Mouse (Mus musculus) urinary bladder, postnatal 4 days (tissue): ENCODE measurements around the gene Krt2.

ENCODE experiments used
- DNase-seq, 2 experiments: peaks; one replicate each; pipeline ENCODE4 v3.0.0; 2021 to 2022; ENCODE audit warnings: low spot score in 2 of 2

The Krt2 gene

DNA sequence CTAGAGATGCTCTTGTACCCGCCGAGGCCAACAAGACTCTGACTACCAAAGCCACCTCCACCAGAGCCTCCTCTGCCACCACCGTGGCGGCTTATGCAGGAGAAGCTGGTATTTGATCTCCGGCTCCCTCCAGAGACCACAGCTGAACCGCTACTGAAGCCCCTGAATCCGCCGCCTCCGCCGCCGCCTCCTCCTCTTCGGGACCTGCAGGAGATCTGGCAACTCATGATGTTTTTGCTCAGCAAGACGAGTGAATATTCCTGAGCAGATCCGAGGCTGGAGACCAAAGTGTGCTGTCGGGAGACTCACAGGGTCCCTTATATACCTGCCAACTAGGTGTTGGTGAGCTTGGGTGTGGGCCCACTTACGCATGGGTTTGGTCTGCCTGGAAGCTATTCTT lies at the start of gene Krt2:
Gene Krt2 (minus strand): TSS at position 295 of the 400 bp plus-strand sequence.
- no peak for DNase-seq

DNA sequence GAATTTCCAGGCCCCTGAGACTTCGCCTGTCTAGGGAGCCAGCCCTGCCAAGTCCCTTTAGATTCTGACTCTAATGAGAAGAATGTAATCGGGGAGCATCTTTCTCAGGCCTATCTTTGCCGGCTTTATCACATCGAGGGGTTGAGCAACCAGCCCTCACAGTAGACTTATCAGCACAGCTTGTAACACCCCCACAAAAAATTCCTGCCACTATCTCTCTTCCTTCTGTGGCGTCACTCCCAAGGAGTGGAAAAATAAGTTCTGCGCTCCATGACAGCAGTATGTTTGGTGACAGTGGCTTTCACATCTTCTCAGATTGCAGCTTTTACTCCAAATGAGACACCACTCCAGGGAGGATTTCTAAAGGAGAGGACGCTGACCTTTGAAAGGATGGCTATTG lies 48.8 kb upstream of the Krt2 start:
- no peak for DNase-seq

DNA sequence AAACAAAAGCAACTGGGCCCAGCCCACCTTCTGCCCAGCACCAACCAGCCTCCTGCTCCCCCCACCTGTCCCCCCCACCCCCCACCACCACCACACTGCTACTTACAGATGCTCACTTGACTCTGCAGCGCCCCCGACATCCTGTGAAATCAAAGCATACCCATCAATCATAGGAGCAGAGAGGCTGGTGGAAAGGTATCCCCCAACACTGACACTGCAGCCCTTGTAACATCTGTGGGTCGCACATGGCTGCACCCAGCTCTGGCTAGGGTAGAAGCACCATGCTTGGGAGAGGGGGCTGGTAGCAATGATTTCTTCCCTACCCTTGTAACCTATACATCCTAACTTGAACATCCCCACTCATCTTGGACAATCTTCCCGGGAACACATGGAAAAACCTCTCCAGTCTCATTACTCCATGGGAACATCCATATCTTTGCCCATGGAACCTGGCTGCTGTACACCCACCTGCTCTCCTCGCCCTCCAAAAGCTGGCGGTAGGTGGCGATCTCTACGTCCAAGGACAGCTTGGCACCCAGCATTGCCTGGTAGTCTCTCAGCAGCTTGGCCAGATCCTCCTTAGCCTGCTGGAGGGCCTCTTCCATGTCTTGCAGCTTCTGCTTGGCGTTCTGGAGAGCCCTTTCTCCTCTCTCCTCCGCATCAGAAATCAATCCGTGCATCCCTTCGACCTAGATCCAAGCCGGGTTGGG lies 42.6 kb upstream of the Krt2 start:
- no peak for DNase-seq

DNA sequence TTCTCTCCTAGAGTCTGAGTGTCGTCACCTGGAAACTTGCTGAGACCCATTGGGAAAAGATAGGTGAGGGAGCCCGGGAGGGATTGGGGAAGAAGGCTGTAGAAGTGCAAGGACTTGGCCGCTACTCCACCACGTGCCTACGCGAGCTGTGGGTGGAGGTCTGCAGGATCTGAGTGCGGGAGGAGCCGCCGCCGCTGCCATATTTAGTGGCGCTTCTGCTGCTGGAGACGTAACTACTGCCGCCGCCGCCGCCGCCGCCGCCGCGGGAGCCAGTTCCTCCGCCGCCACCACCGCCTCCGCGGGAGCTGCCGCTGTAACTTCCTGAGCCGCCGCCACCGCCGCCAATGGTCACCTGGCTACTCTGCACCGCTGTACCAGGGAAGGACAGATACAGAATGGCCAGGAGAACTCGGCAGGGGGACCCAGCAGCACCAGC lies 41.8 kb upstream of the Krt2 start:
- peak in 1 of 2 experiments; percentile 29 for DNase-seq

DNA sequence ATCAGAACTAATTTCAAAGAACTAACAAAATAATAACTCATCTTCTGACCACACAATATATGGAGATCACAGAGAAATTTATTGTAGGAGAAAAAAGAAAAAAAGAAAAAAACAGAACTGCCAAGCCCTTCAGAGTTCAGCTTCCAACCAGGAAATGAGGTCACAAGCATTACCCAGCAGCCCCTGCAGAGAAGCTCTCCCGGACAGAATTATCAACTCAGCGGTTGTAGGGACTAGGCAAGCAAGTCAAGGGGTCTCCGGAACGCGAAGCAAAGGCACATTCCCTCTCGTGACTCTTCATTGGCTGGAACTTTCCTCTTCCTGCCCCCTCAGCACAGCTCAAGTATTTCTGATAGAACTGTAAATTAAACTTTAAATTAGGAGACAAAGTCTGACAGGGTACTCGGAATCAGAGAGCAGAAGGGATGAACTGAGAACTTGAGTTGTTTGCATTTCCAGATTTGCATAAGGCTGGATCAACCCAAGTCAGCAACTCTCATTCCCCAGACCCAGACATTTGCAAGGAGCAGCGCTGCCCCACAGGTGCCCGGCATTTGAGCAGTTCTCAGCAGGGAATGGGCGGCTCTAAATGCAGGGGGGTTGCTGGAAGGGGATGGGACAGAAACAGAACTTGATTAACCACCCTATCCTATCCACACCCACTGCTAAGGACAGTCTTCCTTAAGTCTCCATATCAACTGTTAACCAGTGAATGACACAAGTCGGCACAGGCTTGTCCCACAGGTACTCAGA lies 40.9 kb upstream of the Krt2 start:
- no peak for DNase-seq

DNA sequence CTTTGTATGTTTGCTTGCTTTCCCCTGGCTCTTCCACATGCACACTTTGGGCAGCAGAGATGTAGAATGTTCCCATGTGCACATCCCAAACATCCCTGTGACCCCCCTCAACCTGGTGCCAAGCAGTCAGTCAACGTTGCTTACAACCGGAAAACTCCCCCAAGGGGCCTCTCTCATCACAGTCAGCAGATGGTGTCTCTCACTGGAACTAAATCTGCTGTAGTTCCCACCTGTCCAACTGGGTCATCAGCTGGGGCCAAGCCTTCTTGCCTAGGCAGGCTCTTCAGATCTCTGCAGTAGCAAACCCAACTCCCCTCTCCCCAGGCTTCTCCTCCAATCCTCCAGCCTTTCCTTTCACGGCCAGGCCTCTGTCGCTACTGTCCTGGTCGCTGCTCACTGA lies 38.7 kb upstream of the Krt2 start:
- no peak for DNase-seq

DNA sequence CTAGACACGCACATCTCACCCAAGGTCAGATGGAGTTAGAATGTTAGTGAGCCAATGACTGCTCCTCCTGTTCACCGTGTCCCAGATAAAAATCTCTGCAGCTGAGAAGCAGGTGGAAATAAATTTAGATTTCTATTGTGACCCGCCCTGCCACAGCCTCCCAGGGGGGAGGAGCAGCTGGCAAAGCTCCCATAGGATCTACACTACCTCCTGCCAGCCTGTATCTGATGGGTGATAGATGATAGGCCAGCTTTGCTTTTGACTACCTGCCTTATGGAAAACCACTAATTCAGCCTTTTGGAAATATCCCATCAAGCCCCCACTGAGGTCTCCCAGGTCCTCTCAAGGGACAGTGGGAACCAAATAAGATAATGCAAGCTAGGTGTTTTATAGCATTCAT lies 37.8 kb upstream of the Krt2 start:
- no peak for DNase-seq

DNA sequence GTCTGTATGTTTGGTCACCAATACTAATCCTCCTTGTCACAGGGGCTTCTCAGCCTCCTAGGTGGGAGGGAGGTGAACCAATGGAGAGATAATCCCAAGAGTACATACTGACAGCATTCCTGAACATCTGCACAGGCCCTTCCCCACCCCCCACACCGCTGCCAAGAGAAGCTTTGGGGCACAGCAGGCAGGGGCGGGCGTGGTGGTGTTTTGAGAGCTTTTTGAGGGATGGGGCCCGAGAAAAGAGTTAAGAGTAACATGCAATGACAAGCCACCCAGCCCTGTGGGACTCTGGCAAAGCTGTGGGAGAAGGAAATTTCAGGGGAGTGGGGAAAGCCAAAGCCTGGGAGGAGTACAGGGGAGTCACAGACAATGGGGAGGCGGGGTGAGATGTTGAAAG lies 36.3 kb upstream of the Krt2 start:
- no peak for DNase-seq

DNA sequence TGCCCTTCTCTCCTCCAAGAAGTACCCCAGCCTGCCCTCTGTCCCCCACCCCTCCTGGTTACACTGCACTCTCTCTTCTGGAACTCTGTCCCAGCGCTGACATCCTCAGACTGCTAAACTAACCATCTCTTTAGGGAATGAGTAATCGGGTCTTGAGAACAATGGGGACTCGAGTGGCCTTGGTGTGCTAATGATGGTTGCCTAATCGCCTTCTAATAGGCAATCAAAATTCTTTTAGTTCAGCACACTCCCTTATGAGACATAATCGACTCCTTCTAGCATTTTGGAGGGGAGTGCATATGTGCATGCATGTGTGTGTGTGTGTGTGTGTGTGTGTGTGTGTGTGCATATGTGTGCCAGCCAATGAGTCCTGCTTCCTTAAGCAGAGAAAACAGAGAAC lies 34.6 kb upstream of the Krt2 start:
- DNase-seq, result no peak

DNA sequence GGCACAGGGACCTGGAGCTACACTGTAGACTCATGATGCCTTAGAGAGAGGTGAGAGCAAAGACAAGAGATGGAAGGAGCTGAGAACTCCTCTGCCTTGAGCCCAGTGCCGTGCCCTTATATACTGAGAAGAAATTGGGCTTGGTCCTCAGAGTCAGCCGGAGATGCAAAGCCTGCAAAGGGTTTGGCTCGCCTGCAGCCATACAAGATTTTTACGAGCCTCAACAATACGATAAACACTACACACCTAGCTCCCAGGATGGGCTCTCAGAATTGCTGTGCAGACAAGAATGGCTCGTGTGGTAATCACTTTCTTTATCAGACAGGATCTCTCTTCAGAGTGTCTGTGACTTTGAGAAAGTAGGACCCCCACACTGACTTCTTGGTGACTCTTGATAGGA lies 32.7 kb upstream of the Krt2 start, which contains the start of gene Krt1:
Gene Krt1 (minus strand): TSS at position 101 of the 400 bp plus-strand sequence.
- DNase-seq, result no peak

DNA sequence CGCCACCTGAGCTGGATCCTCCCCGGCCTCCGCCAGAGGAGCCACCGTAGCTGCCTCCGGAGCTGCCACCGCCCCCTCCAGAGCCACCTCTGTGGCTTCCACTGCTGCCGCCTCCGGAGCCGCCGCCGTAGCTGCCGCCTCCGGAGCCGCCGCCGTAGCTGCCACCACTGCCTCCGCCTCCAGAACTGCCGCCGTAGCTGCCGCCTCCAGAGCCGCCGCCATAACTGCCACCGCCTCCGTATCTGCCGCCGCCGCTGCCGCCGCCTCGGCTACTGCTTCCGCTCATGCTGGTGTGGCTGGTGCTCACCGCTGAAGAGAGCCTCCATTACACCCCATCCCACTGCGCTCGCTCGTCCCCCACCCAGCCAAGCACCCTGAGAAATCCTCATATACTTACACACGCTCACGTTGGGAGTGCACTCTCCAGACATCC lies 28.0 kb upstream of the Krt2 start:
- no peak for DNase-seq

DNA sequence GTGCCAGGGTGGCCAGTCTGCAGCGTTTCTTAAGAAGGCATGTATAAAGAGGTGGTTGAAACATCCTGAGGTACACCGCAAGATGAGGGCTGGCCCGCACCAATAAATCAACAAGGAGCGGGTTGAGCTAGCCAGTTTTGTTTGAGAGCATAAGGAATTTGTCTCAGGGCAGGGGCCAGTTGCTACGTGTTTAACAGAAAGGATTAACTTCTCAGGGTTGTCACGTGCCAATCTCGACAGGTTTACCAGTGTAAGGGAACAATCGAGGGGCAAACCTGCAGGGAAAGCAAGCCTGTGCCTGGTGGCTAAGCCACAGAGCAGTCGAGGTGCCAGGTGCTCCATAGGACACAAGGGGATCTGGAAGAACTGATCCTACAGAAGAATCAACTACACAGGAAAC lies 25.2 kb upstream of the Krt2 start:
- DNase-seq, result no peak

DNA sequence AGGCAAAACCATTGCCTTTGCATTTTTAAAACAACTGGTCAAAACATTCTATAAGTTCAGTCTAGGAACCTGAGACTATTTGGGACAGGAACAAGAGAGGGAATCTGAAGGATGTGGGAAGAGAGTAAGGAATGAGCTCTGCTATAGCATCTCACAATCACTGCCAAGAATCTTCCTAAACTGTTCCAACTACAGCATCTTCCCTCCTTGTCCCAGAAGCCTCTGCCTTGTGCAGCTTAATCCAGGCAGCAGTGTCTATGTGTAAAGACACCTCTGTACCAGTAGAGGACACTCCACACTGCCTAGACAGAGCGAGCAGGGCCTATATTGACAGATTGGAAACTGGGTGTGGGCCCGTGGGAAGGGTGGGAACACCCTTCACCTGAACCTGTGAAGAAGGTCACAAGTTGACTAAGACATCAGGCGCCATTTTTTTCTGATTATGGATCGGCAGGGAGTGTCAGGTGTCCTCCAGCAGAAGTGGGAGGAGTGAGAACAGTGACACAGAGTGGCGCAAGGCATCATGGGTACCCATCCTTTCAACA lies 16.9 kb upstream of the Krt2 start:
- DNase-seq, result no peak

DNA sequence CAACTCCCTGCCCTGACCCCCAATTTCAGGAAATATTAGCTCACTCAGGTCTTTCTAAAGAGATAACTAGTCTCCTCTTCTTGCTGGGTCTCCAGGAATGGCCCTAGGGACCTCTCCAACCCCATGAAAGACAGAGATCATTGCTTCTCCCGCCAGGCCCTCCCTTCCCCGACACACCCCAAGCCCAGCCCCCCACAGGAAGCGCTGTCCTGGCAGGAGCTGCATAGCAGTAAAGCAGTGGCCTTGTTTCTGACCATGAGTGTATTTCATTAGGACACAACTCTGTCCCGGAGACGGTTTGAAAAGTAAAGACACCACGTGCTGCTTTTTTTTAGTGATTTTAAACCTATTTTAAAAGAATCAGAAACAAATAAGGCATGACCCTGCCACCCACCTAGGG lies 15.2 kb upstream of the Krt2 start:
- no peak for DNase-seq

DNA sequence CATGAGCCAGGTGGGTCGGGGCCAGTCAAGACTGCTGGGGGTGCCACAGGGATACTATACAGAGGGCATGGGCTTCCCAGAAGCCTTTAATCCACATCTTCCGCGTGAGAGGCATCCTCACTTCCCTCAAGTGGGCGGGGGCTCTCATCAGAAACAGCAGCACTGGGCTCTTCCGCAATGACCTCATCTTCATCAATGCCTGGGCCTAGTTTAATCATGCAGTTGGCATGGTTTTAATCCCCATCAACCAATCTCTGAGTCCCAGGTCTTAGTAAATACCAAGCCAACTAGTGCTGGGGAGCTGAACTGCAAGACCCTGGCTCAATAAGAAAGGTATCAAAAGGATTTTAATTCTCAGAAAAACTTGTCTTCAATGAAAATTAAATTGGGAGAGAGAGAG lies 11.5 kb upstream of the Krt2 start:
- DNase-seq, result no peak

DNA sequence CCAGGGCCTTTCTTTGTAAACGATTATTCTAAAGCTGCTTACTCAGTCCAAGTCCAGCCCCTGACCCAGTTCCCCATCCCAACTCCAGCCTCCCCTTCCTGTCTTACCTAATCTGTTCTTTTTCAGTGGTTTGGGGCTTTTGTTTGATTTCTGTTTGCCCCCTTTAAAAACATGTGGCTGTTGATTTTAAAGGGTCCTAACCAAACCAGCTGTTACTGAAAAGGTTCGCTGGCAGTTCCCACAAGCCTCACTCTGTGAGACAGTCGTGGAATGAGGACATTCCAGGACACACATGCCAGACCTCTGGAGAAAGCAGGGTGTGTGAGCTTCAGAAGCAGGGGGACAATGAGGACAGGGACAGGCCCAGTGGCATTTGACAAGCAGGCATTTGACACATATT lies 3.8 kb upstream of the Krt2 start:
- no peak for DNase-seq

DNA sequence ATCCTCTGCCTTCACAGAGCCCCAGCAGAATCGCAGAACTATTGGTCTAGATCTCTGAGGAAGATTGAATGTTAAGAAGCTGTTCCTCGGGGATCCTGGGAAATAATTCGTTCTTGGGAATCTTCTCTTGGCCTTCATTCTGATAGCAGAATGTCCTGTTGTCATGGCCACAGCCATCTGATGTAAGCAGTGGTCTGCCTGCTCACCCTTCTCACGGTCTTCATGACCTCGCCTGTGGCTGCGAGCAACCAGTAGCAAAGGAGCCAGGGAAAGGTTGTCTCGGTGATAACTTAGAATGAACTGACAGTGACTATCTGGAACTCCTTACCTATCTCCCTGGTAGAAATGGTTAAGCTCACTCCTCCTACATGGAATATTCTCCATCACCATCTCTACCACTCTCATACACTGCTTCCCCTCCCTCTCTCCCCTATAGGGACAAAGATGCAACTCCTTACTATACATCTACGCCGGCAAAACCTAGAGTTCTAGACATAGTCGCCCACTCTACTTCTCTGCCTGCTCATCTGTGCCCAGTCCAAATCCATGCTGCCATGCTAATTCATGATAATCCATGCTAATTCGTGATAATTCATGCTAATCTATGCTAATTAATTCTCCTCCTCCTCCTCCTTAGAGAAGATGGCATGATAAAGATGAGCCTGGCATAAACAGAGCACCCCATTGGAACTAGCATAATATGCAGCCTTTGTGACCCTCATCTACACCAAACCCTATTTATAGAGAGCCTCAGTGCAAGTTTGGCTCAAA lies 14.7 kb downstream of the Krt2 start:
- DNase-seq, result no peak

DNA sequence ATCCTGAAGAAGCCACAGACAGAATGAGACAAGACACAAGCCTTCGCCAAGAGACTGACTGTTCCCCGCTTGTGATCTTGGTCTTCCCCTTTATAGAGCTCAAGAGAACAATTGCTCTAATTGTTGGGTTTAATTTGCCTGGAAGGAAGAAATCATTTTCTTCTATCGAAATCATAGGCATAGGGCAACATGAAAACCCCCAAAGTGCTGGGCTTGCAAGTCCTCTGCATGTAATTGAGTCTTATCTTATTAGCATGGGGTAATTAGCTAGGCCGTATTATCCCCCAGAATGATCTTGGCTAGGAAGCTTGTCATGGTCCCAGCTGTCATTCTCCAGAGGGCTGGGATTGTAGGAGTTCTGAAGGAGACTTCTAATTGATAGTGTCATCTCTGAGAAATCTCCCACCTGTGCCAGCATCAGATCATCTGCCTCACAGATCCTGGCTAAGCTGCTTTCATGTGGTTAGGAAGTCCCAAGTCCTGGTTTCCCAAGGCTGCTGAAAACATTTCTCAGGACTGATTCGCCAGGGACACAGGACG lies 15.6 kb downstream of the Krt2 start, which contains the start of gene Krt73:
Gene Krt73 (minus strand): TSS at position 51 of the 540 bp plus-strand sequence.
- no peak for DNase-seq

DNA sequence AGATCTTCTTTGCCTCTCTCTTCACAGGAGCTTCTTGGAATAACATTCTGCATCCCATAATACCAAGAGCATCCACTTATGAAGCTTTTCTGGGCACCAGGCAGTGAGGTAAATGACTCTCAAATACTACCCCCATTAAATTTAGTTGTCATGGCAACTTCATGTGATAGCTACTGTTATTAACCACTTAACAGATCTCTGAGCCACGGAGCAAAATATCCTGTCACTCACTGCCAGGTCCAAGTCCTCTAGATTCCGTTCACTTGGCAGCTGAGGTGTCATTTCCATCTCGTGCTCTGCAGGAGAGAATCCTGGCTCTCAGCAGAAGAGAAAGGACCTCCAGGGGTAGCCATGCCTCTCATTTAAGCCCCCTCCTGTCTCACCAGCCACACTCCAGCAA lies 27.1 kb downstream of the Krt2 start:
- no peak for DNase-seq

DNA sequence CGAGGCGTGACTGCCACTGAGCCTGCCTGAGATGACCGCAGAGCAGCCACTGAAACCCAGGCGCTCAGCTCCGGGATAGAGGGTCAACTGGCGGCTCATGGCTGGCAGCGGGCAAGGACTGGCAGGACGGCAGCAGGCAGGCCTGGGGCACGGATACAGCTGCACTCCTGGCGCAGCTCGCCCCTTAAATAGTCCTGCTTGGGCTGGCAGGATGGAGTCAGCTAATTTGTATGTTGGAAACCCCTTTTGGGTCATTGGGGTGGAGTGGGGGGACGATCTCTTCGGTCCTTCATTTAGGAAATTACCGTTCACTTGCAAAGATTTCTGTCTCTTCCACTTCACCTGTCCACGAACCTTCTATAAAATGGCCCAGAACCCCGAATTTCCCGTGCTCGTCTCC lies 31.6 kb downstream of the Krt2 start, which contains the start of gene Krt72:
Gene Krt72 (minus strand): TSS at position 101 of the 400 bp plus-strand sequence.
- no peak for DNase-seq

DNA sequence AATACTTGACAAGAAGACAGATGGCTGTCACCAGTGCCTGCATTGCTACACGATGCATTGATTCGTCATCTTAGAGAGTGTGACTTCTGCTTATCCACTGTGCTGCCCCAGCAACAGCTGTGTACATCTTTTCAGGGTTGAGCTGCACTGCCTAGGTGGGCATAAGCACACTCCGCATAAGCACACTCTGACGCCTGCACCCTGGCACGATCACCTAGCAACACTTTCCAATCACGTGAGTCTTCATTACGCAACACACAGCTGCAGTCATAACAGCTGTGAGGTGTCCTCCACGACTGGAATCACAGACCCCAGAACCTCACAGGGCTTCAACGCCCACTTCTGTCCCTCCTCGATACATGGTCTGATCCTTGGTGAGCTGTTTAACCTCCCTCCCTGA lies 44.5 kb downstream of the Krt2 start:
- no peak for DNase-seq

DNA sequence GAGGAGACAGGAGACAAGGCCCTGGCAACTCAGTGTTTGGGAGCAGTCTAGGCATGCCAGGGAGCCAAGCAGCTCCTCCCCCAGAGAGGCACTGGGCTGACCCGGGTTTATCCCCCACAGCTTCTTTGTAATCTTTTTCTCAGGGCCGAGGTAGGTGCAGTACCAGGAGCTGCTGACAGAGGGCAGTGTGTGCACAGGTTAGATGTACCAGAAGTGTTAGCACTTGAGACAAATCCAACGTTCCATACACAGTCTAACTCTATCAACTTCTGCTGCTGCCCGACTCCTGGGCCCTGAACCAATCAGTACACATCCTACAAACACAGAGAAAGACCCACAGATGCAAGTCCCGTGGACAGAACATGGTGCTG lies 45.3 kb downstream of the Krt2 start:
- peak; percentile 79 to 91 for DNase-seq
